In the genomic region with DNA sequence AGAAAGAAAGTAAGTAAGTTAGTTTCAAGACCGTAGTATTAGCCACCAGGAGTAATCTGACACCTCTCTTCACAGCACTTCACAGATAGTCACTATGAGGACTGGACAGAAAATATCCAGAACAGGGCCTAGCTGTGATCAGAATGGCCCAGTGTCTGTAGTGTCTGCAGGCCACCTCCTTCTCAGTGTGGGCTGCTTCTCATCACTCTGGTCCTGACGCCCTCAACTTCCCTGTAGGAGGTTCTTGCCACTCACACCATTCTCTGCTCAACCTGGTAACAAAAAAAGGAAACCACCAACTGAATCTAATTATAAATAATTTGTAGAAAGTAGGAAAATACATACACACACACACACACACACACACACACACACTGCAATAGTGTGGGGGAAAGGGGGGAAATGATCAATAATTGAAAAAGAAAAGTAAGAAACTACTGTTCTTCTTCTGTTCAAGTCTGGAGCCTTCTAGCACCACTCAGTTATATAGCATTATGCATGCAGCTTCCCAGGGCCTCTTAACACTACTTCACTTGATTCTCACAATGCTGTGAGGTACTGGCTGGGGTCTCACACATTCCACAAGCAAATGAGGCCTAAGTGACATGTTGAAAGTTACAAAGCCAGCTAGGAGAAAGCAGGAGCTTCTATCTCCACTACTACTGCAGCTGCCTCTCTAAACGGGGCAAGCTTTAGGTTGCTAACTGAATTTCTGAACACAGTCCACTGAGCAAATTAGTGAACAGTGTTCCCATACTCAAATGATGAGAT, we compare ENCODE assay signal across 15 mouse cellular contexts. TPM values are rescaled to one million over a fixed set of nuclear protein-coding genes. Genes with fewer than 3 reads are reported as not detected.
DNase-seq lines count a peak whose midpoint lies in the region; ATAC-seq and TF ChIP-seq lines count a peak whose summit lies in the region.
"Had no signal": no experiment of that assay in that cellular context is flagged by ENCODE, and none has a peak within 500 bp of the region (broad histone marks: within the 10 kb centered on the region; RNA-seq: fewer than 3 reads in every experiment).

No protein-coding gene starts in this region.

- peak overlapping the region; percentile 15; the same call in 1 of the 2 replicates for H3K9ac ChIP-seq in lung, embryonic 14.5 days
- H3K9ac ChIP-seq in embryonic facial prominence, embryonic 12.5 days = no peak overlapping the region
- no peak overlapping the region for H3K9ac ChIP-seq in midbrain, embryonic 14.5 days (replicated peaks; ENCODE audit: low read length)
- H3K9ac ChIP-seq: liver, embryonic 12.5 days had no signal

- no peaks in the 10 kb centered on the region for H3K4me1 ChIP-seq in lung, embryonic 14.5 days (ENCODE audit: insufficient read depth)
- H3K4me1 ChIP-seq in embryonic facial prominence, embryonic 12.5 days = 0 out of 2 replicates have a peak, but pooled peaks cover 7% of the 10 kb centered on the region
- H3K4me1 ChIP-seq in midbrain, embryonic 14.5 days (ENCODE audit: control insufficient read depth, insufficient read depth, low read length) = 0 out of 2 replicates have a peak, but pooled peaks cover 3% of the 10 kb centered on the region
- H3K4me1 ChIP-seq: liver, embryonic 12.5 days had no signal

- H3K36me3 ChIP-seq in lung, embryonic 14.5 days (ENCODE audit: insufficient read depth) = 0 out of 2 replicates have a peak, but pooled peaks cover 4% of the 10 kb centered on the region
- no peaks in the 10 kb centered on the region for H3K36me3 ChIP-seq in embryonic facial prominence, embryonic 12.5 days
- no peaks in the 10 kb centered on the region for H3K36me3 ChIP-seq in midbrain, embryonic 14.5 days (ENCODE audit: control insufficient read depth, insufficient read depth, low read length)
- H3K36me3 ChIP-seq: liver, embryonic 12.5 days had no signal

- no peaks in the 10 kb centered on the region for H3K27me3 ChIP-seq in lung, embryonic 14.5 days (ENCODE audit: insufficient read depth, low read length)
- H3K27me3 ChIP-seq in embryonic facial prominence, embryonic 12.5 days = no peaks in the 10 kb centered on the region
- H3K27me3 ChIP-seq in midbrain, embryonic 14.5 days (ENCODE audit: control insufficient read depth, insufficient read depth, low read length) = no peaks in the 10 kb centered on the region
- H3K27me3 ChIP-seq: liver, embryonic 12.5 days had no signal

- DNase-seq in gastrocnemius, adult 2 months = no peak
- DNase-seq in gastrocnemius, postnatal 4 days (ENCODE audit: low spot score in 2 of 2) = no peak
- DNase-seq in lung, embryonic 14.5 days = no peak
- no peak for DNase-seq in lung, postnatal 36 days
- DNase-seq in midbrain, embryonic 14.5 days = peak; percentile 25
- no peak for DNase-seq in spleen, postnatal 14 days (ENCODE audit: low spot score in 2 of 2)
- DNase-seq in left cerebral cortex, postnatal 14 days (ENCODE audit: low spot score in 2 of 2) = no peak
- DNase-seq: kidney, postnatal 36 days; lung, postnatal 14 days; thymus, postnatal 14 days had no signal

- no peak for ATAC-seq in lung, embryonic 14.5 days (ENCODE audit: insufficient read depth)
- ATAC-seq in embryonic facial prominence, embryonic 12.5 days (ENCODE audit: insufficient number of reproducible peaks, insufficient read depth, low FRiP score, low TSS enrichment) = no peak
- ATAC-seq in midbrain, embryonic 14.5 days (ENCODE audit: low FRiP score, low TSS enrichment) = no peak
- ATAC-seq: activated CD4-positive, CD25-positive, alpha-beta regulatory T cell, adult 4 months; intestine, postnatal 0 days; liver, embryonic 12.5 days had no signal

- intact Hi-C loops in gastrocnemius, adult 2 months (cut with DNase I) = no loop called here
- intact Hi-C loops in left cerebral cortex, postnatal 14 days (cut with DNase I) = no loop called here

- no peaks in the 10 kb centered on the region for H3K9me3 ChIP-seq in lung, embryonic 14.5 days (ENCODE audit: low read depth, low read length)
- H3K9me3 ChIP-seq in embryonic facial prominence, embryonic 12.5 days = no peaks in the 10 kb centered on the region
- H3K9me3 ChIP-seq in midbrain, embryonic 14.5 days (ENCODE audit: control insufficient read depth, low read length) = no peaks in the 10 kb centered on the region
- H3K9me3 ChIP-seq: liver, embryonic 12.5 days had no signal

- peak overlapping the region; percentile 38; the same call in 1 of the 2 replicates for H3K27ac ChIP-seq in gastrocnemius, adult 2 months
- no peak overlapping the region for H3K27ac ChIP-seq in lung, embryonic 14.5 days (ENCODE audit: low read depth)
- H3K27ac ChIP-seq in embryonic facial prominence, embryonic 12.5 days = 0 out of 2 replicates have a peak overlapping the region, but pooled peaks have one; percentile 2
- peak overlapping the region; percentile 20; the same call in 1 of the 2 replicates for H3K27ac ChIP-seq in midbrain, embryonic 14.5 days (replicated peaks; ENCODE audit: low read depth, low read length)
- H3K27ac ChIP-seq: liver, embryonic 12.5 days had no signal

- no peak for TF ChIP-seq CTCF in gastrocnemius, adult 2 months (IDR thresholded peaks at IDR 0.05)
- TF ChIP-seq CTCF in lung, embryonic 14.5 days (IDR thresholded peaks at IDR 0.05; ENCODE audit: low read depth) = no peak

- H3K4me2 ChIP-seq in lung, embryonic 14.5 days = no peak overlapping the region
- H3K4me2 ChIP-seq in embryonic facial prominence, embryonic 12.5 days (replicated peaks) = no peak overlapping the region
- no peak overlapping the region for H3K4me2 ChIP-seq in midbrain, embryonic 14.5 days (ENCODE audit: low read length)
- H3K4me2 ChIP-seq: liver, embryonic 12.5 days had no signal

- WGBS in lung, embryonic 14.5 days = 27% methylated on average over 3 of the region's 3 CpGs
- WGBS in embryonic facial prominence, embryonic 12.5 days = 28% methylated on average over 3 of the region's 3 CpGs
- 17% methylated on average over 3 of the region's 3 CpGs for WGBS in midbrain, embryonic 14.5 days

- H3K4me3 ChIP-seq in gastrocnemius, adult 2 months = no peak overlapping the region
- no peak overlapping the region for H3K4me3 ChIP-seq in lung, embryonic 14.5 days (ENCODE audit: low read depth, low read length)
- H3K4me3 ChIP-seq in embryonic facial prominence, embryonic 12.5 days = no peak overlapping the region
- no peak overlapping the region for H3K4me3 ChIP-seq in midbrain, embryonic 14.5 days (replicated peaks; ENCODE audit: low read depth, low read length)
- H3K4me3 ChIP-seq: erythroblast, embryonic 14.5 days; liver, embryonic 12.5 days had no signal

RNA-seq across cellular contexts. Expression of a gene that starts 38.2 kb away (rescaled TPM):
- total RNA-seq in gastrocnemius, adult 2 months (2021) = 10 to 100 TPM; 45.9 to 59.9 TPM
- total RNA-seq in gastrocnemius, postnatal 4 days (2021) = 10 to 100 TPM; 28.1 to 32.1 TPM
- polyA plus RNA-seq in lung, embryonic 14.5 days (2014; fragmentation: Nextera tagmentation; extraction: Ambion mirVana) = 14.3 and 15.1 TPM in 2 replicates
- 19.3 and 19.5 TPM in 2 replicates for polyA plus RNA-seq in embryonic facial prominence, embryonic 12.5 days (2016; fragmentation: Nextera tagmentation; extraction: Ambion mirVana)
- polyA plus RNA-seq in midbrain, embryonic 14.5 days (2014; fragmentation: Nextera tagmentation; extraction: Ambion mirVana) = 25.8 and 26.2 TPM in 2 replicates
- 10 to 100 TPM; 57.1 to 60.6 TPM for total RNA-seq in left cerebral cortex, postnatal 14 days (2021)

RNA-seq across cellular contexts. Expression of a gene that starts 52.8 kb away (rescaled TPM):
- total RNA-seq in gastrocnemius, adult 2 months (2021) = 10 to 100 TPM; 23.6 to 27.7 TPM
- total RNA-seq in gastrocnemius, postnatal 4 days (2021) = 10 to 100 TPM; 38.4 to 40.1 TPM
- polyA plus RNA-seq in lung, embryonic 14.5 days (2014; fragmentation: Nextera tagmentation; extraction: Ambion mirVana) = 41.4 and 42.4 TPM in 2 replicates
- 63.8 and 67.4 TPM in 2 replicates for polyA plus RNA-seq in embryonic facial prominence, embryonic 12.5 days (2016; fragmentation: Nextera tagmentation; extraction: Ambion mirVana)
- 48.5 and 60.4 TPM in 2 replicates for polyA plus RNA-seq in midbrain, embryonic 14.5 days (2014; fragmentation: Nextera tagmentation; extraction: Ambion mirVana)
- 10 to 100 TPM; 86.3 to 86.9 TPM for total RNA-seq in left cerebral cortex, postnatal 14 days (2021)
